Mouse (Mus musculus) hindbrain, postnatal 0 days (tissue): ENCODE measurements at regions not wholly inside any gene's neighbourhood (a gene's known extent, or its start where the extent isn't known, plus 50 kb on each side); places are given as distances from the start of the nearest gene placed in this dataset.

Source experiments
- ATAC-seq: fragments of 200-750 bp; cut with Nextera tagmentation; 2 replicates; pipeline ENCODE4 v1.8.0; 2017; ENCODE audit warnings: mild to moderate bottlenecking, moderate TSS enrichment, moderate library complexity
- DNase-seq: peaks from one replicate; pipeline ENCODE4 v3.0.0-alpha.2; 2015; ENCODE audit warnings: low spot score
- H3K27ac ChIP-seq: fragments of 300-500 bp; sonication (generic); 2 replicates; pipeline ENCODE4 v1.5.1; 2014; ENCODE audit warnings: mild to moderate bottlenecking
- H3K27me3 ChIP-seq: fragments of 300-500 bp; sonication (generic); 2 replicates; pipeline ENCODE4 v1.6.1; 2014; ENCODE audit warnings: low read length, mixed read lengths; ENCODE audit not compliant: insufficient read depth
- H3K36me3 ChIP-seq: fragments of 300-500 bp; sonication (generic); 2 replicates; pipeline ENCODE4 v1.6.1; 2014; ENCODE audit warnings: low read length, mixed read lengths; ENCODE audit not compliant: insufficient read depth
- H3K4me1 ChIP-seq: fragments of 300-500 bp; sonication (generic); 2 replicates; pipeline ENCODE4 v1.6.1; 2014; ENCODE audit warnings: antibody characterized with exemption, low read length, mixed read lengths; ENCODE audit not compliant: insufficient read depth
- H3K4me2 ChIP-seq: fragments of 300-500 bp; sonication (generic); 2 replicates; pipeline ENCODE4 v1.6.1; 2014; ENCODE audit warnings: low read depth, mild to moderate bottlenecking, low read length, moderate library complexity, mixed read lengths
- H3K4me3 ChIP-seq: fragments of 300-500 bp; sonication (generic); 2 replicates; pipeline ENCODE4 v1.5.1; 2014; ENCODE audit warnings: low read length
- H3K9ac ChIP-seq: fragments of 300-500 bp; sonication (generic); replicated peaks from 2 replicates; pipeline ENCODE4 v1.6.1; 2014; ENCODE audit warnings: mild to moderate bottlenecking, low read length, moderate library complexity, mixed read lengths
- H3K9me3 ChIP-seq: fragments of 300-500 bp; sonication (generic); 2 replicates; pipeline ENCODE4 v1.6.1; 2016; ENCODE audit warnings: low read length, mixed read lengths
- CTCF ChIP-seq: IDR thresholded peaks from 2 replicates; pipeline ENCODE4 v1.5.1; 2016; ENCODE audit warnings: antibody characterized with exemption, control low read depth, low read depth
- WGBS: fragments of 180-500 bp; shearing (Covaris S2); extraction: QIAGEN DNeasy Blood & Tissue Kit; methylation state at CpG from one replicate; pipeline ENCODE4 v1.1.7; 2014; 5-methylcytosine and 5-hydroxymethylcytosine counted together

DNA sequence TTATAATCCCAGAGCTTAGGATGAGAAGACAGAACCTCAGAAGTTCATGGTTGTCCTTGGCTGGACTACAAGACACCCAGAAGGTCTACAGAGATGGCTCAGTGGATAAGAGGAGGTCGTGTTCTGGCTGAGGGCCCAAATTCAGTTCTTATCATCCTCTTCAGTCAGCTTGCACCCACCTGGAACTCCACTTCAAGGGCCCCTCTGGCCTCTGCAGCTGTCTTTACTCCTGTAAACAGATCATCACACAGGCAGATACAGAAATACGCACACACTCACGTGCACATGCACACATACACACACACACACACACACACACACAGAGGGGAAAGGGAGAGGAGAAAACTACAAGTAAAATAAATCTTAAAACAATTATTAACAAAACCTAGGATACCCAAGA, 385.8 kb upstream of the Slc7a11 start:
- ATAC-seq (no peak), DNase-seq (no peak)
- 89% methylated on average over 3 of the region's 3 CpGs for WGBS
- H3K9me3 ChIP-seq: no peaks in the 10 kb centered on the region
- H3K4me1 ChIP-seq: no peaks in the 10 kb centered on the region
- no peak overlapping the region for H3K4me3 ChIP-seq
- no peak for TF ChIP-seq CTCF
- no peak overlapping the region for H3K4me2 ChIP-seq
- no peaks in the 10 kb centered on the region for H3K27me3 ChIP-seq
- H3K27ac ChIP-seq: no peak overlapping the region
- H3K9ac ChIP-seq: no peak overlapping the region
- H3K36me3 ChIP-seq: no peaks in the 10 kb centered on the region

DNA sequence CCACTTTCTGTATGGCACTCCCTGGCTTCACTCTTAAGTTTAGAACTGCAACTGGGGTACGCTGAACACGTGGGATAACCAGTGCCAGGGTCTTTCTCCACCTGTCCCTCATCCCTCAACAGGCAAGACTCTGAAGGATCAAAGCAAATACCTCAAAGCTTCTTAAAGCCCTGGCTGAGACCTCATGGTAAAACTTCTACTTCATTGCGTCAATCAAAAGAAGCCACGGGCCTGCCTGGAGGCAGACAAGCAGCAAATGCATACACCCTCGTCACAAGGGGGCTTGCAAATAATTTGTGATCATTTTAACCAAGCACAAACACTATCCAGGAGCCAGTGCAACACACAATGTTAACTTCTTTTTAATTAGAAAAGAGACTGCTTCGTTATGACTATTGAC, 387.0 kb upstream of the Slc7a11 start:
- Histone ChIP-seq H3K4me1 (no peaks in the 10 kb centered on the region), H3K36me3 (no peaks in the 10 kb centered on the region), H3K9ac (no peak overlapping the region), H3K27me3 (no peaks in the 10 kb centered on the region), H3K9me3 (no peaks in the 10 kb centered on the region), H3K4me3 (no peak overlapping the region), H3K4me2 (no peak overlapping the region), H3K27ac (no peak overlapping the region)
- no peak for ATAC-seq
- no peak for TF ChIP-seq CTCF
- WGBS: 75% methylated on average over 6 of the region's 6 CpGs
- no peak for DNase-seq

GRCm38 (mm10) chr3:50830926-50831325, 387.5 kb upstream of the Slc7a11 start:
- no peaks in the 10 kb centered on the region for H3K4me1 ChIP-seq
- no peak overlapping the region for H3K4me2 ChIP-seq
- no peak overlapping the region for H3K4me3 ChIP-seq
- no peaks in the 10 kb centered on the region for H3K36me3 ChIP-seq
- DNase-seq (no peak), ATAC-seq (no peak)
- H3K9me3 ChIP-seq: no peaks in the 10 kb centered on the region
- 81% methylated on average over 9 of the region's 9 CpGs for WGBS
- no peak overlapping the region for H3K9ac ChIP-seq
- no peak overlapping the region for H3K27ac ChIP-seq
- TF ChIP-seq CTCF: no peak
- no peaks in the 10 kb centered on the region for H3K27me3 ChIP-seq

DNA sequence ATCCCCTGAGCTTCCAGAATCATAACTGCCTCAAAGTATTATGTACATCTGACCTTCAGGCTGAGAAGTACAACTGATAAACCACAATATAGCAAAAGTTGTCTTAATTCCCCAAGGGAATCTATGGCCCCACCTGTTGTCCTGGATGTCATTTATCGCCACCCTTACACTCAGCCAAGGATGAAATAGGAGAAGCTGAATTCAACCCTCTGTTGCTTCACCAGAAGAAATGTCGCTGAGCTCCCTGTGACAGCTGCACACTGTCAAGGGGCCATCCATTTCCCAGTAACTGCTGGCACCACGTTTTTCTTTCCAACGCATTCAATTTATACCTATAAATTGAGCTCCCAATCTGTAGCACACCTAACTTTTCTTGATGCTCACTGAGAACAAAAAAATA, 382.0 kb upstream of the Noct start:
- ATAC-seq (no peak), DNase-seq (no peak)
- no peak for TF ChIP-seq CTCF
- Histone ChIP-seq H3K36me3 (no peaks in the 10 kb centered on the region), H3K9me3 (no peaks in the 10 kb centered on the region), H3K27me3 (no peaks in the 10 kb centered on the region), H3K27ac (no peak overlapping the region), H3K9ac (no peak overlapping the region), H3K4me1 (0 out of 2 replicates have a peak, but pooled peaks cover 4% of the 10 kb centered on the region), H3K4me2 (no peak overlapping the region), H3K4me3 (no peak overlapping the region)
- 66% methylated on average over 4 of the region's 4 CpGs for WGBS

DNA sequence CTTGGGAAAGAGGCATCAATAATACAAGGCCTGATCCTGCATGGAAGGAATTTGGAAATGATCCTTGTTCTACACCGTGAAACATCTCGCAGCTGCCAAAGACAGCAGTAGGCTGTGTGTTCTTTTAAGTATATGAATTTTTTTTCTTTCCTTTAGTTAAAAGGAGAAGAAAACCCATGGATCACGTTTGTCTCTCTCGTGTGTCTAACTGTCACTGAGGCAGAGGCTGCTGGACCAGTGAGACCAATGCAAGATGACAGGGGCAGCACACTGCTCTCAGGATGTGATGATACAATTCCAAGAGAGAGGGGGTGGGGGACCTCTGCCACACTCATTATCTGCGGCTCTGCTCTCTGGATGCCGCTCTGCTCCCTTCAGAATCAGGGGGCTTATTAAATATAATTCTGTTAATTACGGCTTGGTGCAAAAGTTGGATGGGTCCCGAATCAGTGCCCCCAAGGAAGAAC, 379.4 kb upstream of the Noct start:
- Histone ChIP-seq H3K4me1 (0 out of 2 replicates have a peak, but pooled peaks cover 4% of the 10 kb centered on the region), H3K9ac (no peak overlapping the region), H3K36me3 (no peaks in the 10 kb centered on the region), H3K27me3 (no peaks in the 10 kb centered on the region), H3K9me3 (no peaks in the 10 kb centered on the region), H3K4me3 (no peak overlapping the region), H3K4me2 (no peak overlapping the region), H3K27ac (no peak overlapping the region; the same call in 1 of the 2 replicates)
- DNase-seq (no peak), ATAC-seq (0 out of 2 replicates have a peak, but pooled peaks have one; percentile 40)
- 48% methylated on average over 8 of the region's 8 CpGs for WGBS
- no peak for TF ChIP-seq CTCF

DNA sequence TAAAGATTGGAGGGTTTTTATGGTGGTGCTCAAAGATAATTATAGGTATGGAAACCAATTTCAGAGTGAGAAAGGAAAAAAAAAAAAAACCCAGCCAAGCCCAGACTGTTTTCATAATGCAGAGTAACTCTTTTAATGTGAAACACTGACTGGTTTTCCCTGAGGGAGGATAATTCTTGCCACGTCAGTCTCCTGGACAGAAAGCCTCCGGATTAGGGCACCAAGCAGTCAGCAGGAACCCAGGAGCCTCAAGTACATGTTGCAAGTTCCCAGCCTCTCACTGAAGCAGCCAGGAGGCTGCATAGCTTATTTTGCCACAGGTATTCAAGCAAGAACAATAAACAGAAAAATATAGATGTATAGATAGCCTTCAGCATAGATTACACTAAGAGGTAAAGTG, 378.9 kb upstream of the Noct start:
- ATAC-seq: no peak

DNA sequence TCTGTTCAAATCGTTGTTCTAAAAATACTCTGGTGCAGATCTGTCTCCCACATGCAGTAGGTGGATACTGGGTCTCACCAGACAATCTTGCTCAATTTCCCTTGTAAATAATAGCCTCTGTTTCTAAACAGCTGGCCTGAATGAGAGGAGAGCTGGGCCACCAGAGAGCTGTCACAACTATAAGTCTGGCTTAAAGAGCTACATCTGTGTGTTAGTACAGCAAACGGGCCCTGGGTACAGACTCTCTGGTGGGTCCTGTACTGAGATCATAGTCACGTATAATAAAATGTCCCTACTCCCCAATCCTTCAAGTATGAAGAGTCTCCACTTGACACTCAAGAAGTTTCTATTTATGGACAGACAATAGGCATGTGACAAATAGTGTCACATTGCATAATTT, 375.7 kb upstream of the Noct start:
- DNase-seq (no peak), ATAC-seq (no peak)
- Histone ChIP-seq H3K4me1 (0 out of 2 replicates have a peak, but pooled peaks cover 4% of the 10 kb centered on the region), H3K9ac (no peak overlapping the region), H3K36me3 (no peaks in the 10 kb centered on the region), H3K4me2 (no peak overlapping the region), H3K27ac (no peak overlapping the region), H3K9me3 (no peaks in the 10 kb centered on the region), H3K27me3 (no peaks in the 10 kb centered on the region), H3K4me3 (no peak overlapping the region)
- 72% methylated on average over 3 of the region's 3 CpGs for WGBS
- no peak for TF ChIP-seq CTCF

More for the DNA sequence above, 378.9 kb upstream of the Noct start:
- no peak overlapping the region for H3K4me3 ChIP-seq
- DNase-seq: no peak
- H3K36me3 ChIP-seq: no peaks in the 10 kb centered on the region
- H3K9me3 ChIP-seq: no peaks in the 10 kb centered on the region
- no peak overlapping the region for H3K27ac ChIP-seq
- 0 out of 2 replicates have a peak, but pooled peaks cover 4% of the 10 kb centered on the region for H3K4me1 ChIP-seq
- TF ChIP-seq CTCF: no peak
- no peak overlapping the region for H3K4me2 ChIP-seq
- H3K27me3 ChIP-seq: no peaks in the 10 kb centered on the region
- no peak overlapping the region for H3K9ac ChIP-seq
- whole genome bisulfite sequencing: 31% methylated on average over 2 of the region's 2 CpGs
